Mouse (Mus musculus) kidney, postnatal 14 days (tissue): ENCODE results near the gene Npb.
A peak's percentile ranks its signal among the peaks of the same experiment; 100 is the strongest.

Experiments
- DNase-seq: peaks from one replicate; pipeline ENCODE4 v3.0.0; 2022; ENCODE audit warnings: mixed read lengths

The Npb gene

GRCm38 (mm10) chr11:120616617-120617294, 8.5 kb downstream of the Npb start:
- peak; percentile 75 for DNase-seq

GRCm38 (mm10) chr11:120617519-120618112, 9.3 kb downstream of the Npb start, which contains the start of gene Pcyt2:
TSS of gene Pcyt2 (minus strand) at chr11:120617936.
- peak; percentile 96 for DNase-seq

- DNase-seq: no peak
Measured at GRCm38 (mm10) chr11:120618619-120619535, 10.6 kb downstream of the Npb start.

- DNase-seq: no peak
Measured at GRCm38 (mm10) chr11:120620195-120620594, 11.9 kb downstream of the Npb start.

GRCm38 (mm10) chr11:120622805-120623204, 14.5 kb downstream of the Npb start:
- DNase-seq: no peak

GRCm38 (mm10) chr11:120623961-120624679, 15.8 kb downstream of the Npb start:
- peak; percentile 84 for DNase-seq

GRCm38 (mm10) chr11:120624680-120625111, 16.4 kb downstream of the Npb start:
- DNase-seq: peak; percentile 92

- peak; percentile 5 for DNase-seq
Measured at GRCm38 (mm10) chr11:120625152-120625775, 17.0 kb downstream of the Npb start, which contains the start of gene Sirt7. TSS of gene Sirt7 (minus strand) at chr11:120625240.

- DNase-seq: no peak
Measured at GRCm38 (mm10) chr11:120626785-120627467, 18.6 kb downstream of the Npb start.

- DNase-seq: peak; percentile 20
Measured at GRCm38 (mm10) chr11:120627468-120628300, 19.4 kb downstream of the Npb start.

GRCm38 (mm10) chr11:120628601-120629340, 20.5 kb downstream of the Npb start:
- DNase-seq: peak; percentile 6

GRCm38 (mm10) chr11:120629341-120629730, 21.1 kb downstream of the Npb start:
- peak; percentile 53 for DNase-seq

- peak; percentile 67 for DNase-seq
Measured at GRCm38 (mm10) chr11:120629911-120630310, 21.6 kb downstream of the Npb start.

GRCm38 (mm10) chr11:120630401-120630871, 22.2 kb downstream of the Npb start:
- DNase-seq: peak; percentile 86

- DNase-seq: peak; percentile 67
Measured at GRCm38 (mm10) chr11:120630881-120631725, 22.8 kb downstream of the Npb start.

- peak; percentile 7 for DNase-seq
Measured at GRCm38 (mm10) chr11:120631726-120632448, 23.6 kb downstream of the Npb start.

GRCm38 (mm10) chr11:120632559-120633519, 24.6 kb downstream of the Npb start:
- DNase-seq: peak; percentile 86
